Mouse (Mus musculus) heart, embryonic 16.5 days (tissue): ENCODE results near the gene A930002H24Rik. TPM values are rescaled to one million over a fixed set of nuclear protein-coding genes. Genes with fewer than 3 reads are reported as not detected.

ENCODE experiments used
- ATAC-seq: fragments of 200-750 bp; cut with Nextera tagmentation; replicated peaks from 2 replicates; pipeline ENCODE4 v1.8.0; 2017; ENCODE audit warnings: moderate number of reproducible peaks; ENCODE audit not compliant: insufficient read depth, low FRiP score; ENCODE audit errors: extremely low read depth
- H3K27ac ChIP-seq: fragments of 300-500 bp; sonication (generic); 2 replicates; pipeline ENCODE4 v1.5.1; 2014; ENCODE audit warnings: mild to moderate bottlenecking, low read length, control low read depth, moderate library complexity
- H3K27me3 ChIP-seq: fragments of 300-500 bp; sonication (generic); 2 replicates; pipeline ENCODE4 v1.6.1; 2014; ENCODE audit warnings: low read length, mixed read lengths; ENCODE audit not compliant: control insufficient read depth, insufficient read depth
- H3K36me3 ChIP-seq: fragments of 300-500 bp; sonication (generic); 2 replicates; pipeline ENCODE4 v1.6.1; 2014; ENCODE audit not compliant: control insufficient read depth, insufficient read depth
- H3K4me1 ChIP-seq: fragments of 300-500 bp; sonication (generic); 2 replicates; pipeline ENCODE4 v1.6.1; 2014; ENCODE audit warnings: low read length, mixed read lengths; ENCODE audit not compliant: control insufficient read depth, insufficient read depth
- H3K4me2 ChIP-seq: fragments of 300-500 bp; sonication (generic); 2 replicates; pipeline ENCODE4 v1.6.1; 2014; ENCODE audit warnings: low read depth, mild to moderate bottlenecking, control low read depth, low read length
- H3K4me3 ChIP-seq: fragments of 300-500 bp; sonication (generic); 2 replicates; pipeline ENCODE4 v1.5.1; 2014; ENCODE audit warnings: mild to moderate bottlenecking, control low read depth, low read length
- H3K9ac ChIP-seq: fragments of 300-500 bp; sonication (generic); 2 replicates; pipeline ENCODE4 v1.6.1; 2014; ENCODE audit warnings: low read length, control low read depth
- H3K9me3 ChIP-seq: fragments of 300-500 bp; sonication (generic); replicated peaks from 2 replicates; pipeline ENCODE4 v1.6.1; 2016; ENCODE audit warnings: low read length; ENCODE audit not compliant: control insufficient read depth
- WGBS: fragments of 180-500 bp; shearing (Covaris S2); extraction: QIAGEN DNeasy Blood & Tissue Kit; methylation state at CpG from one replicate; pipeline ENCODE4 v1.1.7; 2014; 5-methylcytosine and 5-hydroxymethylcytosine counted together
- polyA plus RNA-seq: library from polyadenylated mRNA; unstranded; fragments of >200 nt; fragmentation: Nextera tagmentation; extraction: Ambion mirVana; gene quantifications from 2 replicates; pipeline ENCODE4 v1.2.1, GENCODE M21; 2015

The A930002H24Rik gene
- polyA plus RNA-seq, 1 experiment from 2014 or later = 2.2 TPM

- no peak overlapping the region for H3K4me3 ChIP-seq
- H3K9ac ChIP-seq = no peak overlapping the region
- no peaks in the 10 kb centered on the region for H3K27me3 ChIP-seq
- WGBS = 67% methylated on average over 5 of the region's 5 CpGs
- 0 out of 2 replicates have a peak, but pooled peaks cover under 1% of the 10 kb centered on the region for H3K9me3 ChIP-seq
- 0 out of 2 replicates have a peak, but pooled peaks cover 3% of the 10 kb centered on the region for H3K4me1 ChIP-seq
- no peak overlapping the region for H3K4me2 ChIP-seq
- no peak for ATAC-seq
- H3K36me3 ChIP-seq = no peaks in the 10 kb centered on the region
- no peak overlapping the region for H3K27ac ChIP-seq
Measured at GRCm38 (mm10) chr17:63844936-63845335, 18.7 kb downstream of the A930002H24Rik start.

- Histone ChIP-seq H3K9me3 (peaks cover 4% of the 10 kb centered on the region; the same call in 1 of the 2 replicates), H3K4me3 (no peak overlapping the region), H3K4me1 (no peaks in the 10 kb centered on the region), H3K9ac (no peak overlapping the region), H3K27me3 (no peaks in the 10 kb centered on the region), H3K36me3 (no peaks in the 10 kb centered on the region), H3K27ac (no peak overlapping the region), H3K4me2 (no peak overlapping the region)
- ATAC-seq = no peak
- 67% methylated on average over 1 of the region's 1 CpGs for WGBS
Measured at GRCm38 (mm10) chr17:63842226-63842625, 21.4 kb downstream of the A930002H24Rik start.

DNA sequence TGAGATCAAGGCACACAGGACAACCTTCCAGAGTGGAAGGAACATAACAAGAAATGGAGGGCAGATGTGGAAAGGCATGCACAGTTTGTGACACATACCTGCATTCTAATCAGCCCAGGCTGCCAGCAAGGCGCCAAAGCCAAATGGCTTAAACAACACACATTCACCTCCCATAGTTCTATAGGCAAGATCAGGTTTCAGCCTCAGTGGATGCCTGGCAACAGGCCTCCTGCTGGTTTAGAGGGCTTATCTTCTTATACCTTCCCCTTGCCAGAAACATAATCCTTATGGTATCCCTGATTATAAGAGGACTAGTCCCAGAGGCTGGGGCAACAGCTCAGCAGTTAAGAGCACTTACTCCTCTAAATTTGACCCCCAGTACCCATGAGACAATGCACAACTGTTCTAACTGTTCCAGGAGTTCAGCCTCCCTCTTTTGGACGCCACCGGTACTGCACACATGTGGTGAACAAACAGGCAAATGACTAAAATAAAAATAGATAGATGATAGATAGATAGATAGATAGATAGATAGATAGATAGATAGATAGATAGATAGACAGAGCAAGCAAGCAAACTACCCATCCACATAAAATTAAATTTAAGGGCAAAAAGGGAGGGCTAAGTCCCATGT, 23.8 kb downstream of the A930002H24Rik start:
- ATAC-seq = no peak
- Histone ChIP-seq H3K27ac (no peak overlapping the region), H3K27me3 (no peaks in the 10 kb centered on the region), H3K4me2 (no peak overlapping the region), H3K9me3 (peaks cover 4% of the 10 kb centered on the region; the same call in 1 of the 2 replicates), H3K9ac (no peak overlapping the region), H3K4me3 (no peak overlapping the region), H3K36me3 (no peaks in the 10 kb centered on the region), H3K4me1 (no peaks in the 10 kb centered on the region)
- 91% methylated on average over 3 of the region's 3 CpGs for WGBS

DNA sequence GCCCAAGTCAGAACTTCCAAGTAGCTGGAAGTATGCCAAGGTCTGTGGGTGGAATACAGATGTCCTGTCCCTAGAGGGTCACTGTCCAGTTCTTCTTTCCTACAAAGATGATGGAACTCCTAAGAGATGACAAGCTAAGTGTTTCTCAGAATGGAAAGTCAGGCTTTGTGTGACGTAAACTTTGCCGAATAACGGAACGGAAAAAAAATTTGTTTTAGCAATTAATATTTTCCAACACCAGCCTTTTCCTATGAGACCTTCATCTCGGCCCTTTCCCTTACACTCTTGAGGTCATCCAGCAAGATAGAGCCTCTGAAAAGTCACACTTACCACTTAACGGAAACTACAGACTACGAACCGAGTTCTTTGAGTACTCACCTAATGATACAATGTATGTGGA, 25.4 kb downstream of the A930002H24Rik start:
- no peak for ATAC-seq
- no peak overlapping the region for H3K27ac ChIP-seq
- no peaks in the 10 kb centered on the region for H3K4me1 ChIP-seq
- no peaks in the 10 kb centered on the region for H3K36me3 ChIP-seq
- H3K4me2 ChIP-seq = no peak overlapping the region
- no peak overlapping the region for H3K4me3 ChIP-seq
- peaks cover 4% of the 10 kb centered on the region; the same call in 1 of the 2 replicates for H3K9me3 ChIP-seq
- no peaks in the 10 kb centered on the region for H3K27me3 ChIP-seq
- 80% methylated on average over 8 of the region's 8 CpGs for WGBS
- no peak overlapping the region for H3K9ac ChIP-seq

DNA sequence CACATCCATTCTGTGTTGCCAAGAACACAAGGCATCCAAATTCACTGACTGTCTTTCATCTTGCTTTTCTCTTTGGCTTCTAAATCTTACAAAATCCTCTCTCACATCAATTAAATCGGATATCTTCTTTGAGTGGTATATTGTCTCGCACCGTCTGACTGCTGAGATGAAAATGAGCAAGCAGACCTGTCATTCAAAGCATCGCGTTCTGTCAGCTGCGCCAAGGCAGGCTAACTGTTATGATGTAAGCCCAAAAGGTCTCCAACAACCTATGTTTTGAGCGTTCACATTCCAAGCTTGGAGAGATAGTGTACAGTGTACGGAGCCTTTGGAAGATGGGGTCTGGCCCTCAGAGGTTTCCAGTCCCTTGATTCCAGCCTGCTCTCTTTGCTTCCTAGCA, 26.9 kb downstream of the A930002H24Rik start:
- ATAC-seq = no peak
- Histone ChIP-seq H3K4me1 (no peaks in the 10 kb centered on the region), H3K36me3 (no peaks in the 10 kb centered on the region), H3K9me3 (peaks cover 4% of the 10 kb centered on the region; the same call in 1 of the 2 replicates), H3K4me3 (no peak overlapping the region), H3K4me2 (no peak overlapping the region), H3K27ac (no peak overlapping the region), H3K9ac (no peak overlapping the region), H3K27me3 (no peaks in the 10 kb centered on the region)
- 68% methylated on average over 8 of the region's 8 CpGs for WGBS

DNA sequence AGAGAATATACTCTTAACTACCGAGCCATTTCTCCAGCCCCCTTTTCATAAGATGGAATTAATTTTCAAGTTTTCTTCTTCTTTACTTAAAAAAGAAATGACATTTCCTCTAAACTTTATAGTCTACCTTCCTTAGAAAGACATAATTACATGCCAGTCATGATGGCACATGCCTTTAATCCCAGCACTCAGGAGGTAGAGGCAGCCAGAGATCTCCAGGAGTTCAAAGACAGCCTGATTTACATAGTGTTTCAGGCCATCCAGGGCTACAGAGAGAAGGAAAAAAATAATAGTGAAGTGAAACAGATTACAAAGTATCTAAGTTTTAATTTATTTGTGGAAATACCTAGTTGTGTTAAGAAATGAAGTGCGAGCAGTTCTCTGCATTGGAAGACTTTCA, 27.4 kb downstream of the A930002H24Rik start:
- ATAC-seq = no peak
- H3K4me1 ChIP-seq = no peaks in the 10 kb centered on the region
- H3K27ac ChIP-seq = no peak overlapping the region
- H3K9me3 ChIP-seq = peaks cover 4% of the 10 kb centered on the region; the same call in 1 of the 2 replicates
- no peaks in the 10 kb centered on the region for H3K27me3 ChIP-seq
- H3K4me3 ChIP-seq = no peak overlapping the region
- H3K9ac ChIP-seq = no peak overlapping the region
- WGBS = 85% methylated on average over 2 of the region's 2 CpGs
- no peak overlapping the region for H3K4me2 ChIP-seq
- no peaks in the 10 kb centered on the region for H3K36me3 ChIP-seq

DNA sequence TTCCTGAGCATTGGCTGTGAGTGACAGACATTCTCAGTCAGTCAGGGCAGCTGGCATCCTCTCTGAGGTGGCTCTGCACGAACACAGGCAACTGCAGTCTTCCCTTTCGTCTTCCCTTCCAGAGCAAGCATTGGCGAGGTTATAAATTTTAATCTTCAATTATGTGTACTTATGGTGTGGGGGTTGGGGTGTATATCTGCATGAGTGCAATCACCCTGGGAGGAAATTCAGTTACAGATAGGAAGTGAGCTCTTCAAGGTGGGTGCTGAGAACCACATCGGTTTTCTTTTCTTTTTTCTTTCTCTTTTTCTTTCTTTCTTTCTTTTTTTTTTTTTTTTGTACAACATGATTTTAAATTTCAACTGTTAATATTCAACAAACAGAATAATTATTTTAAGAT, 32.0 kb downstream of the A930002H24Rik start:
- ATAC-seq = no peak
- Histone ChIP-seq H3K9me3 (no peaks in the 10 kb centered on the region), H3K4me1 (no peaks in the 10 kb centered on the region), H3K9ac (no peak overlapping the region), H3K4me3 (no peak overlapping the region), H3K36me3 (no peaks in the 10 kb centered on the region), H3K27ac (no peak overlapping the region), H3K27me3 (no peaks in the 10 kb centered on the region), H3K4me2 (no peak overlapping the region)
- WGBS = 74% methylated on average over 4 of the region's 4 CpGs

DNA sequence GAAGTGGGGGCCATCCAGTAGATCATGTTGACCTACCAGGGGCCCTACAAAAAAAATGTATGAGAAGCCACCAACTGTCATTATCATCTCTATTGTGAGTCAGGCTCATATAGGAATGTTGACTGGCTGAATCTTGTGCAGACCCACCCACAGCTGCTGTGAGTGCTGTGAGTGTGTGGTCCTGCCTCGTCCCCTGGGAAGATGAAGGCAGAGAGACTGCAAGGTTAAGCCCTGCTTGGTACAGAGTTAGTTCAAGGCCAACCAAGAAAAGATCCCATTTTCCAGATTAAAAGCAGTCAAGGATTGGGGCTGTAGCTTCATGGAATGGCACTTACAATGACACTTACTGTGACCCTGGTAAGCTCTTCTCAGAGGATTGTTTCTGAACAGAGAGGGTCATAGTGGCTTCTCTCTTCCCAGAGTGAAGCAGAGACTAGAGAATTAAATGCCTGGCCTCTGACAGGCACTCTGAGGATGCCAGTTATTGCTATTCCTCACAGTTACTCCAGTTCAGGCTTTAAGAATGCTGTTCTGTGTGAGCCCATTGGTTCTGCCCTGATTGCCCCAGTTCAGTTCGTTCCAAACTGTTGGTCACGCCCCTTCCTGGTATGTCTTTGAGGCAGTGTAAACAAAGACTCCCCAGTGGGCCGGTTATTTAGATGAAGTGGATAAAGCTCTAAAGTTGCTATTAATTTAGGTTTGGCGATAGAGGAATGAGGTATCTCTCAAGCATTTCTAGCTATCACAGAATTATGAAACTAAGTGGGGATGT, 34.8 kb downstream of the A930002H24Rik start:
- Histone ChIP-seq H3K27me3 (no peaks in the 10 kb centered on the region), H3K4me2 (no peak overlapping the region), H3K27ac (no peak overlapping the region), H3K4me1 (no peaks in the 10 kb centered on the region), H3K9me3 (no peaks in the 10 kb centered on the region), H3K9ac (no peak overlapping the region), H3K36me3 (no peaks in the 10 kb centered on the region), H3K4me3 (no peak overlapping the region)
- 55% methylated on average over 5 of the region's 5 CpGs for WGBS
- ATAC-seq = no peak

- H3K36me3 ChIP-seq = no peaks in the 10 kb centered on the region
- H3K4me2 ChIP-seq = no peak overlapping the region
- no peak overlapping the region for H3K27ac ChIP-seq
- H3K9ac ChIP-seq = no peak overlapping the region
- no peaks in the 10 kb centered on the region for H3K9me3 ChIP-seq
- 72% methylated on average over 7 of the region's 7 CpGs for WGBS
- H3K27me3 ChIP-seq = no peaks in the 10 kb centered on the region
- H3K4me1 ChIP-seq = no peaks in the 10 kb centered on the region
- no peak overlapping the region for H3K4me3 ChIP-seq
- no peak for ATAC-seq
Measured at GRCm38 (mm10) chr17:63826767-63827166, 36.8 kb downstream of the A930002H24Rik start.
